Mouse (Mus musculus) thymus, adult 2 months (tissue): ENCODE results near the gene Rab3a. TPM values are rescaled to one million over a fixed set of nuclear protein-coding genes. Genes with fewer than 3 reads are reported as not detected.

Source experiments
- DNase-seq: peaks from one replicate; pipeline ENCODE4 v3.0.0; 2021
- H3K27ac ChIP-seq: fragments of 200-500 bp; 2 replicates; pipeline ENCODE4 v1.5.1; 2012; ENCODE audit warnings: low read length, control low read depth; ENCODE audit not compliant: control insufficient read depth, insufficient read depth
- H3K27me3 ChIP-seq: fragments of 200-500 bp; 2 replicates; pipeline ENCODE4 v1.6.1; 2012; ENCODE audit warnings: mild to moderate bottlenecking, low read length, moderate library complexity, mixed read lengths; ENCODE audit not compliant: control insufficient read depth, insufficient read depth
- H3K36me3 ChIP-seq: fragments of 200-500 bp; 2 replicates; pipeline ENCODE4 v1.6.1; 2012; ENCODE audit warnings: mild to moderate bottlenecking, low read length, moderate library complexity; ENCODE audit not compliant: control insufficient read depth, insufficient read depth
- H3K4me1 ChIP-seq: fragments of 200-500 bp; replicated peaks from 2 replicates; pipeline ENCODE4 v1.6.1; 2012; ENCODE audit warnings: low read length; ENCODE audit not compliant: control insufficient read depth, insufficient read depth
- H3K4me3 ChIP-seq: fragments of 200-500 bp; 2 replicates; pipeline ENCODE4 v1.5.1; 2012; ENCODE audit warnings: mild to moderate bottlenecking, low read length, control low read depth, moderate library complexity; ENCODE audit not compliant: control insufficient read depth, insufficient read depth
- CTCF ChIP-seq: fragments of 200-500 bp; IDR thresholded peaks from 2 replicates; pipeline ENCODE4 v1.5.1; 2012; ENCODE audit warnings: mild to moderate bottlenecking, control low read depth, low read length, moderate library complexity, borderline replicate concordance; ENCODE audit not compliant: control insufficient read depth, poor library complexity, insufficient read depth; ENCODE audit errors: extremely low read depth
- POLR2A ChIP-seq: fragments of 200-500 bp; IDR thresholded peaks from 2 replicates; pipeline ENCODE4 v1.6.1; 2012; ENCODE audit warnings: mild to moderate bottlenecking, low read length, control low read depth, moderate library complexity; ENCODE audit not compliant: control insufficient read depth, poor library complexity, insufficient read depth; ENCODE audit errors: extremely low read depth
- WGBS: fragments of 180-500 bp; shearing (Covaris S2); methylation state at CpG from one replicate; pipeline ENCODE4 v1.1.7; 2018; 5-methylcytosine and 5-hydroxymethylcytosine counted together
- polyA plus RNA-seq: library from polyadenylated mRNA; depleted of rRNA; stranded (reverse); fragments of >200 nt; gene quantifications from 2 replicates; pipeline ENCODE4 v1.2.3, GENCODE M21; 2012

Rab3a gene
- polyA plus RNA-seq, 1 experiment: 20.8 TPM

- no peak for TF ChIP-seq POLR2A
- TF ChIP-seq CTCF: no peak
- no peak overlapping the region for H3K4me3 ChIP-seq
- DNase-seq: no peak
- H3K27me3 ChIP-seq: no peaks in the 10 kb centered on the region
- 97% methylated on average over 13 of the region's 13 CpGs for WGBS
- H3K36me3 ChIP-seq: no peaks in the 10 kb centered on the region
- no peak overlapping the region for H3K27ac ChIP-seq
- H3K4me1 ChIP-seq: peaks cover 20% of the 10 kb centered on the region
Observed at GRCm38 (mm10) chr8:70772075-70772474, 17.6 kb downstream of the Rab3a start.

GRCm38 (mm10) chr8:70772890-70773289 lies 18.4 kb downstream of the Rab3a start:
- no peak for DNase-seq
- 90% methylated on average over 9 of the region's 9 CpGs for WGBS
- no peak for TF ChIP-seq POLR2A
- TF ChIP-seq CTCF: no peak
- H3K27ac ChIP-seq: no peak overlapping the region
- H3K4me3 ChIP-seq: no peak overlapping the region
- no peaks in the 10 kb centered on the region for H3K27me3 ChIP-seq
- H3K4me1 ChIP-seq: peaks cover 19% of the 10 kb centered on the region
- H3K36me3 ChIP-seq: no peaks in the 10 kb centered on the region

- Histone ChIP-seq H3K27ac (no peak overlapping the region), H3K27me3 (no peaks in the 10 kb centered on the region), H3K36me3 (no peaks in the 10 kb centered on the region), H3K4me3 (no peak overlapping the region), H3K4me1 (peaks cover 23% of the 10 kb centered on the region)
- DNase-seq: no peak
- TF ChIP-seq POLR2A (no peak), CTCF (no peak)
- WGBS: 83% methylated on average over 5 of the region's 5 CpGs
Observed at GRCm38 (mm10) chr8:70773410-70773809, 18.9 kb downstream of the Rab3a start.

- H3K27me3 ChIP-seq: no peaks in the 10 kb centered on the region
- 83% methylated on average over 9 of the region's 9 CpGs for WGBS
- TF ChIP-seq POLR2A (no peak), CTCF (no peak)
- no peak overlapping the region for H3K4me3 ChIP-seq
- no peaks in the 10 kb centered on the region for H3K36me3 ChIP-seq
- DNase-seq: no peak
- H3K4me1 ChIP-seq: peaks cover 19% of the 10 kb centered on the region
- no peak overlapping the region for H3K27ac ChIP-seq
Observed at GRCm38 (mm10) chr8:70773833-70774232, 19.4 kb downstream of the Rab3a start.

GRCm38 (mm10) chr8:70774740-70775139 lies 20.3 kb downstream of the Rab3a start:
- no peak for DNase-seq
- 96% methylated on average over 18 of the region's 18 CpGs for WGBS
- Histone ChIP-seq H3K27me3 (no peaks in the 10 kb centered on the region), H3K4me3 (no peak overlapping the region), H3K4me1 (peaks cover 17% of the 10 kb centered on the region), H3K27ac (no peak overlapping the region), H3K36me3 (peaks cover 7% of the 10 kb centered on the region)
- TF ChIP-seq POLR2A (no peak), CTCF (no peak)

GRCm38 (mm10) chr8:70775227-70775626 lies 20.7 kb downstream of the Rab3a start:
- no peaks in the 10 kb centered on the region for H3K27me3 ChIP-seq
- TF ChIP-seq CTCF (no peak), POLR2A (no peak)
- peaks cover 12% of the 10 kb centered on the region for H3K36me3 ChIP-seq
- no peak for DNase-seq
- 91% methylated on average over 5 of the region's 5 CpGs for WGBS
- peaks cover 15% of the 10 kb centered on the region for H3K4me1 ChIP-seq
- H3K4me3 ChIP-seq: no peak overlapping the region
- no peak overlapping the region for H3K27ac ChIP-seq
